Mouse (Mus musculus): ENCODE measurements at regions not wholly inside any gene's neighbourhood (a gene's known extent, or its start where the extent isn't known, plus 50 kb on each side); places are given as distances from the start of the nearest gene placed in this dataset.

GRCm38 (mm10) chr10:19152773-19153172 is 137.3 kb upstream of the Tnfaip3 start:
- TF ChIP-seq GATA1 (IDR thresholded peaks at IDR 0.05; ENCODE audit: low read length) (no peak), TAL1 (IDR thresholded peaks at IDR 0.05; ENCODE audit: low read length) (no peak)
